Mouse (Mus musculus) lung, postnatal 14 days (tissue): ENCODE measurements at regions not wholly inside any gene's neighbourhood (a gene's known extent, or its start where the extent isn't known, plus 50 kb on each side); places are given as distances from the start of the nearest gene placed in this dataset.

ENCODE experiments used
- DNase-seq: peaks from one replicate; pipeline ENCODE4 v3.0.0; 2021

- DNase-seq, result peak; percentile 10
These were observed 955.0 kb upstream of the Pcdh10 start for GRCm38 (mm10) chr3:44423166-44423565.

- no peak for DNase-seq
These were observed 910.1 kb upstream of the Pcdh10 start for GRCm38 (mm10) chr3:44468078-44468477.
